Comparison of ENCODE assay signal across 28 mouse cellular contexts in genomic region chr1:39760181-39760715, GRCm38 (mm10). TPM values are rescaled to one million over a fixed set of nuclear protein-coding genes. Genes with fewer than 3 reads are reported as not detected.
DNase-seq lines count a peak whose midpoint lies in the region; ATAC-seq and TF ChIP-seq lines count a peak whose summit lies in the region.
"Had no signal": no experiment of that assay in that cellular context is flagged by ENCODE, and none has a peak within 500 bp of the region (broad histone marks: within the 10 kb centered on the region; RNA-seq: fewer than 3 reads in every experiment).

No protein-coding gene starts in this region.

- intact Hi-C loops in gastrocnemius, adult 2 months (cut with DNase I): loop anchor here (5.0 kb wide), 1 partner anchor 222 kb away; no protein-coding TSS in a partner anchor
- intact Hi-C loops in gastrocnemius, postnatal 14 days (cut with DNase I; ENCODE audit: low total_unique reads): loop anchor here (10.0 kb wide), 1 partner anchor 145 kb away; the partner anchor contains the start of gene Map4k4

- no peak overlapping the region for H3K4me3 ChIP-seq in gastrocnemius, adult 2 months
- H3K4me3 ChIP-seq in kidney, embryonic 15.5 days (replicated peaks): no peak overlapping the region
- H3K4me3 ChIP-seq in embryonic facial prominence, embryonic 13.5 days: no peak overlapping the region
- H3K4me3 ChIP-seq: intestine, embryonic 15.5 days; liver, embryonic 12.5 days; midbrain, embryonic 12.5 days had no signal

- 65% methylated on average over 6 of the region's 6 CpGs for WGBS in kidney, embryonic 15.5 days
- WGBS in embryonic facial prominence, embryonic 13.5 days: 56% methylated on average over 6 of the region's 6 CpGs

- peak overlapping the region; percentile 77 for H3K27ac ChIP-seq in gastrocnemius, adult 2 months
- peak overlapping the region; percentile 30 for H3K27ac ChIP-seq in kidney, embryonic 15.5 days
- 0 out of 2 replicates have a peak overlapping the region, but pooled peaks have one; percentile 16 for H3K27ac ChIP-seq in embryonic facial prominence, embryonic 13.5 days
- H3K27ac ChIP-seq: hindbrain, embryonic 14.5 days; liver, embryonic 12.5 days; midbrain, embryonic 12.5 days had no signal

- peaks cover 39% of the 10 kb centered on the region for H3K4me1 ChIP-seq in kidney, embryonic 15.5 days
- peaks cover 35% of the 10 kb centered on the region for H3K4me1 ChIP-seq in embryonic facial prominence, embryonic 13.5 days

- no peaks in the 10 kb centered on the region for H3K27me3 ChIP-seq in kidney, embryonic 15.5 days
- H3K27me3 ChIP-seq in embryonic facial prominence, embryonic 13.5 days: no peaks in the 10 kb centered on the region
- H3K27me3 ChIP-seq: intestine, embryonic 15.5 days; liver, embryonic 12.5 days; midbrain, embryonic 12.5 days had no signal

- H3K4me2 ChIP-seq in kidney, embryonic 15.5 days: no peak overlapping the region
- no peak overlapping the region for H3K4me2 ChIP-seq in embryonic facial prominence, embryonic 13.5 days

- no peak overlapping the region for H3K9ac ChIP-seq in kidney, embryonic 15.5 days
- H3K9ac ChIP-seq in embryonic facial prominence, embryonic 13.5 days: no peak overlapping the region
- H3K9ac ChIP-seq: hindbrain, embryonic 14.5 days; intestine, embryonic 15.5 days; liver, embryonic 12.5 days; midbrain, embryonic 12.5 days had no signal

- H3K9me3 ChIP-seq in kidney, embryonic 15.5 days (replicated peaks): no peaks in the 10 kb centered on the region
- H3K9me3 ChIP-seq in embryonic facial prominence, embryonic 13.5 days: no peaks in the 10 kb centered on the region
- H3K9me3 ChIP-seq: intestine, embryonic 15.5 days; liver, embryonic 12.5 days; midbrain, embryonic 12.5 days had no signal

- no peak for DNase-seq in gastrocnemius, adult 2 months
- DNase-seq in gastrocnemius, postnatal 14 days: no peak
- no peak for DNase-seq in kidney, adult 11 months
- DNase-seq in 3T3-L1 (ENCODE audit: low read depth, low spot score): peak; percentile 68
- no peak for DNase-seq in retina, postnatal 1 day
- DNase-seq: cerebellum, adult 2 months; left cerebral cortex, postnatal 4 days; lung, adult 2 months; right cerebral cortex, postnatal 4 days had no signal

- no peak for TF ChIP-seq CTCF in gastrocnemius, adult 2 months (IDR thresholded peaks at IDR 0.05)

- no peak for ATAC-seq in kidney, embryonic 15.5 days (replicated peaks; ENCODE audit: low FRiP score)
- ATAC-seq in embryonic facial prominence, embryonic 13.5 days (ENCODE audit: insufficient number of reproducible peaks, insufficient read depth, low FRiP score, low TSS enrichment, low read depth): no peak
- no peak for ATAC-seq in inflammation-experienced regulatory T-cells, adult 6 months
- ATAC-seq: liver, embryonic 12.5 days had no signal

- H3K36me3 ChIP-seq in kidney, embryonic 15.5 days: no peaks in the 10 kb centered on the region
- no peaks in the 10 kb centered on the region for H3K36me3 ChIP-seq in embryonic facial prominence, embryonic 13.5 days
- H3K36me3 ChIP-seq: intestine, embryonic 15.5 days; liver, embryonic 12.5 days; midbrain, embryonic 12.5 days had no signal

RNA-seq across cellular contexts. Expression of gene Rfx8, which starts 39.5 kb away (rescaled TPM):
- not detected for total RNA-seq in gastrocnemius, adult 2 months (2021)
- total RNA-seq in gastrocnemius, postnatal 14 days (2021): under 1 TPM; 0.10 to 0.18 TPM
- polyA plus RNA-seq in kidney, embryonic 15.5 days (2015; fragmentation: Nextera tagmentation; extraction: Ambion mirVana): 0.31 and 0.51 TPM in 2 replicates
- 1.8 and 2.1 TPM in 2 replicates for polyA plus RNA-seq in embryonic facial prominence, embryonic 13.5 days (2015; fragmentation: Nextera tagmentation; extraction: Ambion mirVana)
- not detected for polyA plus RNA-seq in inflammation-experienced regulatory T-cells, adult 6 months (2017; shearing (Covaris generic))
- total RNA-seq: adrenal gland, adult 18-20 months; gastrocnemius, adult 18-20 months; granulocyte monocyte progenitor cell, adult 5-6 weeks; neutrophil, adult 5-6 weeks had no signal

RNA-seq across cellular contexts. Expression of gene Gm3646, which starts 44.9 kb away (rescaled TPM):
- 1 to 10 TPM in 1 of 2 experiments, not detected in 1; 1.6 TPM for total RNA-seq in gastrocnemius, adult 2 months (2021)
- total RNA-seq in gastrocnemius, postnatal 14 days (2021): 1 to 10 TPM; 1.6 to 2.2 TPM
- not detected in 2 replicates for polyA plus RNA-seq in kidney, embryonic 15.5 days (2015; fragmentation: Nextera tagmentation; extraction: Ambion mirVana)
- not detected in 2 replicates for polyA plus RNA-seq in embryonic facial prominence, embryonic 13.5 days (2015; fragmentation: Nextera tagmentation; extraction: Ambion mirVana)
- polyA plus RNA-seq in inflammation-experienced regulatory T-cells, adult 6 months (2017; shearing (Covaris generic)): not detected
- total RNA-seq: adrenal gland, adult 18-20 months; adrenal gland, postnatal 4 days; common myeloid progenitor, adult 5-6 weeks; gastrocnemius, adult 18-20 months; granulocyte monocyte progenitor cell, adult 5-6 weeks; layer of hippocampus, adult 8-10 months; left cerebral cortex, postnatal 4 days; megakaryocyte progenitor cell, adult 5-6 weeks; neutrophil, adult 5-6 weeks had no signal
- polyA plus RNA-seq: cerebellum, adult 2 months; embryonic facial prominence, embryonic 11.5 days; hindbrain, embryonic 14.5 days; intestine, embryonic 15.5 days; kidney, postnatal 0 days; liver, embryonic 12.5 days; lung, adult 2 months; midbrain, embryonic 12.5 days; stomach, embryonic 16.5 days; thymus, postnatal 0 days had no signal

Comparison
In these comparisons a context has a peak if more than half of its experiments do, and no peak if none do; other contexts are left out.
1. H3K27ac ChIP-seq: peak in every context shown above with its lines; median percentile 77 in gastrocnemius, adult 2 months; 30 in kidney, embryonic 15.5 days; 16 in embryonic facial prominence, embryonic 13.5 days.